Mouse (Mus musculus) stomach, embryonic 15.5 days (tissue): ENCODE results near the gene Lpcat1. TPM values are rescaled to one million over a fixed set of nuclear protein-coding genes. Genes with fewer than 3 reads are reported as not detected.

Experiments
- ATAC-seq: fragments of 200-750 bp; cut with Nextera tagmentation; 2 replicates; pipeline ENCODE4 v1.8.0; 2017; ENCODE audit warnings: low read depth, moderate number of reproducible peaks, moderate TSS enrichment; ENCODE audit not compliant: insufficient read depth, low FRiP score
- H3K27ac ChIP-seq: fragments of 300-500 bp; sonication (generic); 2 replicates; pipeline ENCODE4 v1.5.1; 2015; ENCODE audit warnings: mild to moderate bottlenecking, inconsistent platforms
- H3K27me3 ChIP-seq: fragments of 300-500 bp; sonication (generic); replicated peaks from 2 replicates; pipeline ENCODE4 v1.6.1; 2015; ENCODE audit warnings: inconsistent platforms
- H3K36me3 ChIP-seq: fragments of 300-500 bp; sonication (generic); 2 replicates; pipeline ENCODE4 v1.6.1; 2015; ENCODE audit warnings: inconsistent platforms
- H3K4me1 ChIP-seq: fragments of 300-500 bp; sonication (generic); 2 replicates; pipeline ENCODE4 v1.6.1; 2015; ENCODE audit warnings: inconsistent platforms
- H3K4me2 ChIP-seq: fragments of 300-500 bp; sonication (generic); 2 replicates; pipeline ENCODE4 v1.6.1; 2015; ENCODE audit warnings: mild to moderate bottlenecking, inconsistent platforms
- H3K4me3 ChIP-seq: fragments of 300-500 bp; sonication (generic); replicated peaks from 2 replicates; pipeline ENCODE4 v1.5.1; 2015; ENCODE audit warnings: inconsistent platforms
- H3K9ac ChIP-seq: fragments of 300-500 bp; sonication (generic); 2 replicates; pipeline ENCODE4 v1.6.1; 2015; ENCODE audit warnings: inconsistent platforms
- H3K9me3 ChIP-seq: fragments of 300-500 bp; sonication (generic); 2 replicates; pipeline ENCODE4 v1.6.1; 2016; ENCODE audit warnings: inconsistent platforms
- WGBS: fragments of 180-500 bp; shearing (Covaris S2); methylation state at CpG from one replicate; pipeline ENCODE4 v1.1.7; 2015; 5-methylcytosine and 5-hydroxymethylcytosine counted together
- polyA plus RNA-seq: library from polyadenylated mRNA; unstranded; fragments of >200 nt; fragmentation: Nextera tagmentation; extraction: Ambion mirVana; gene quantifications from 2 replicates; pipeline ENCODE4 v1.2.1, GENCODE M21; 2015

Gene Lpcat1
- polyA plus RNA-seq, 1 experiment from 2014 or later = 33.6 TPM

DNA sequence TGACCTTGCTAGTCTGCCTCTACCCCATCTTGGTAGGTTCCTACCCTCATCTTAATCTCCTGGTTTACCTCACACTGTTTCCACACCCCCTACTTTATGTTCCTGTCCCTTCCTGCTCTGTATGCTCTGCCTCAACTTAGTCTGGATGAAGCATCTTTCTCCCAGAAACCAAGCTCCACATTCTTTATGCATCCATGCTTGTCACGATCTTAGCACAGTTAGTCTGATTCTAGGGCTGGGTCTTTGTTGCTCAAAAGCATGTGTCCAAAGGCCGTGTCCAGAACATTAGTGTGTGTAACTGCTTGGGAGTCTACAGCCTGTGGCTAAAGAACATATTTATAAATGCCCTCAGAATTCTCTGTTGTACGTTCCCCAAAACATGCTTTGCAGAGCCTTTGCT is 1.8 kb downstream of the Lpcat1 start:
- H3K27me3 ChIP-seq = no peaks in the 10 kb centered on the region
- peak overlapping the region; percentile 86; the same call in 1 of the 2 replicates for H3K4me3 ChIP-seq
- WGBS = 59% methylated on average over 3 of the region's 3 CpGs
- no peak for ATAC-seq
- no peak overlapping the region for H3K27ac ChIP-seq
- H3K9ac ChIP-seq = no peak overlapping the region
- H3K4me1 ChIP-seq = peaks cover 21% of the 10 kb centered on the region; the same call in 1 of the 2 replicates
- no peaks in the 10 kb centered on the region for H3K36me3 ChIP-seq
- H3K9me3 ChIP-seq = no peaks in the 10 kb centered on the region
- H3K4me2 ChIP-seq = peak overlapping the region; percentile 77

DNA sequence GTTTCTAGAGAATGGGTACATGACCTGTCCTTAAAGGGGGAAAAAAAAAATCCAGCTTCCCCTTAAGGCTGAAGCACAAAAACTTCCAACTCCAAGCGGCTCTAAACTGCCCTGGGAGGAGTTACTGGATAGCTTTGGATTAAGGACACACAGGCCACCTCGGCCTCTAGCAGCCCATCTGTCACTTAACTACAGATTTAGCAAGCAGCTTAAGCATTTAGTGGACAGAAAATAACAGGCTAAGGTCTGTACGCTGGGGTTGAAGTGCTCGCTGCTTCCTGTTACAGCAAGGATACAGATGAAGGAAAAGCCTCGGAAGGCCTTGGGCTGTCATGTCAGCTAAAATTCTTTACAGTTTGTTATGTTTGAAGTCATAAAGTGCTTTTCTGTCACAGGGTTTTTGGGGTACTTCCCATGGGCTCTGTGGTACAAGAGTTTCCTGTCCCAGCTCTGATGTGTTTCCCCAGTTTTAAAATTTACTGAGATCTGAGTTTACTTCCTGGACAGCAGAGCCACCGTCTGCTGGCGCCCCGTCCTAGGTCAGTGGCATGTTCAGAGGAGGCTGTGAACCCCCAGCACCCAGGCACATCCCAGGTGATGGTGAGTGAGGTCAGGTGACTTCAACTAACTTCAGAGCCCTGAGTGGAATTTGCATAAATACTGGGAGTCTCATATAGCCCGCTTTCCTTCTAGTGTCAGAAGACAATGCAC is 2.4 kb downstream of the Lpcat1 start:
- Histone ChIP-seq H3K4me3 (no peak overlapping the region), H3K9me3 (no peaks in the 10 kb centered on the region), H3K36me3 (no peaks in the 10 kb centered on the region), H3K27ac (no peak overlapping the region), H3K4me1 (peaks cover 21% of the 10 kb centered on the region; the same call in 1 of the 2 replicates), H3K4me2 (peak overlapping the region; percentile 77; the same call in 1 of the 2 replicates), H3K27me3 (no peaks in the 10 kb centered on the region), H3K9ac (no peak overlapping the region)
- WGBS = 56% methylated on average over 9 of the region's 9 CpGs
- ATAC-seq = no peak

DNA sequence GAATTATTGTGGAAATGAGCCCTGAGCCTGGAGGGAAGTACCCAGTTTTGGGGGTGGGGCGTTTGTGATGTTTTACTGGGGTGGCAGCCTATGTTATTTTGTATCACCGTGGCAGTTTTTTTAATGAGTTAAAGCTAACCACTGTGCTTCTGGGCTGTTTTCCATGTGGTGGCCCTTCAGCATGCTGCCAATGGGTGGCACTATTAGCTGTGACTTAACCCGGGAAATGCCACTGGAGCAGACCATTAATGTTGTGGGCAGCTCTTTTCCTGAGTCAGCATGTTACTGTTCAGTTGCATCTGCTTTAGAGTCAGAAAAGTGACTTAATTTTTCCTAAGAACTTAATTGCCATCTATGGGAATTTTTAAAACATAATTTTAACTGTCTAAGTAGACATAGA is 5.5 kb downstream of the Lpcat1 start:
- Histone ChIP-seq H3K9me3 (no peaks in the 10 kb centered on the region), H3K4me1 (peaks cover 24% of the 10 kb centered on the region; the same call in 1 of the 2 replicates), H3K27me3 (no peaks in the 10 kb centered on the region), H3K4me2 (no peak overlapping the region), H3K9ac (no peak overlapping the region), H3K36me3 (no peaks in the 10 kb centered on the region), H3K27ac (no peak overlapping the region), H3K4me3 (no peak overlapping the region)
- ATAC-seq = no peak
- WGBS = 72% methylated on average over 3 of the region's 3 CpGs

DNA sequence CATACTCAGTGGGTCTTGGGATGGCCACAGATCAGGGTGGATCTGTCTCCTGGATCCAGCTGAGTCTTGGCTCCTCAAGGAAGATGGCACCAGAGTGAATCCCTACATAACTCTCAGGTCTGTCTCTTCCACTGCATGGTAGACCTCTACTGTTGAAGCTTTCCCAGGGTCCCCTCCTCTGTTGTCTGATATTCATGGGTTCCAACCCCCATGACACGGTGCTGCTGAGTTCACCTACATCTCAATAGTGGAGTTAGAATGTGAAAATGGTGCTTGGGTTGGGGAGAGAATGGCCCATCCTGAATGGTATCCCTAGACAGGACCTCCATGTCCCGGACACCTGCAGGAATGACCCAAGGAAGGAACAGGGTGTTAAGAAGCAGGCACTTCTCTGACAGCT is 6.7 kb downstream of the Lpcat1 start:
- H3K27ac ChIP-seq = no peak overlapping the region
- no peaks in the 10 kb centered on the region for H3K27me3 ChIP-seq
- H3K36me3 ChIP-seq = no peaks in the 10 kb centered on the region
- H3K9ac ChIP-seq = no peak overlapping the region
- no peaks in the 10 kb centered on the region for H3K9me3 ChIP-seq
- WGBS = 97% methylated on average over 2 of the region's 2 CpGs
- ATAC-seq = no peak
- H3K4me2 ChIP-seq = no peak overlapping the region
- H3K4me1 ChIP-seq = peaks cover 14% of the 10 kb centered on the region; the same call in 1 of the 2 replicates
- no peak overlapping the region for H3K4me3 ChIP-seq

DNA sequence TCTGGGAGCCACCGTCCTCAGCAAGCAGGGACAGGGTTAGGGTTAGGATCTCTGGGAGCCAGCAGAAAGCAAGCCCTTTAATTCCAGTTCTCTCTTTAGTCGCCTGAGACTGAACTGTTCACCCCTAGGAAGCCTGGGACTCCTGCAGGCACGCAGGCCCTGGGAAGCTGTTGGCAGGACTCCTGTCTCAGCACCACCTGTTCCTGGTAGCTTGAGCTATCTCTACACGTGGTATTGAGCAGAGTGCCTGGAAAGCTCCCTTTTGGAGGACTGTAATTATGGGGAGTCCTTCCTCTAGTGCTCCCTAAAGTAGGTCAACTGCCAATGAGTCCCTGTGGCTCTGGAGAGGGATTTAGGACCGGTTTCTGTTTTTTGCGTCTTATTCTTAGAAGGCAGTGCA is 7.2 kb downstream of the Lpcat1 start:
- no peaks in the 10 kb centered on the region for H3K36me3 ChIP-seq
- H3K9ac ChIP-seq = no peak overlapping the region
- peaks cover 13% of the 10 kb centered on the region; the same call in 1 of the 2 replicates for H3K4me1 ChIP-seq
- H3K4me3 ChIP-seq = no peak overlapping the region
- 78% methylated on average over 6 of the region's 6 CpGs for WGBS
- H3K4me2 ChIP-seq = no peak overlapping the region
- no peaks in the 10 kb centered on the region for H3K9me3 ChIP-seq
- H3K27me3 ChIP-seq = no peaks in the 10 kb centered on the region
- ATAC-seq = no peak
- no peak overlapping the region for H3K27ac ChIP-seq

DNA sequence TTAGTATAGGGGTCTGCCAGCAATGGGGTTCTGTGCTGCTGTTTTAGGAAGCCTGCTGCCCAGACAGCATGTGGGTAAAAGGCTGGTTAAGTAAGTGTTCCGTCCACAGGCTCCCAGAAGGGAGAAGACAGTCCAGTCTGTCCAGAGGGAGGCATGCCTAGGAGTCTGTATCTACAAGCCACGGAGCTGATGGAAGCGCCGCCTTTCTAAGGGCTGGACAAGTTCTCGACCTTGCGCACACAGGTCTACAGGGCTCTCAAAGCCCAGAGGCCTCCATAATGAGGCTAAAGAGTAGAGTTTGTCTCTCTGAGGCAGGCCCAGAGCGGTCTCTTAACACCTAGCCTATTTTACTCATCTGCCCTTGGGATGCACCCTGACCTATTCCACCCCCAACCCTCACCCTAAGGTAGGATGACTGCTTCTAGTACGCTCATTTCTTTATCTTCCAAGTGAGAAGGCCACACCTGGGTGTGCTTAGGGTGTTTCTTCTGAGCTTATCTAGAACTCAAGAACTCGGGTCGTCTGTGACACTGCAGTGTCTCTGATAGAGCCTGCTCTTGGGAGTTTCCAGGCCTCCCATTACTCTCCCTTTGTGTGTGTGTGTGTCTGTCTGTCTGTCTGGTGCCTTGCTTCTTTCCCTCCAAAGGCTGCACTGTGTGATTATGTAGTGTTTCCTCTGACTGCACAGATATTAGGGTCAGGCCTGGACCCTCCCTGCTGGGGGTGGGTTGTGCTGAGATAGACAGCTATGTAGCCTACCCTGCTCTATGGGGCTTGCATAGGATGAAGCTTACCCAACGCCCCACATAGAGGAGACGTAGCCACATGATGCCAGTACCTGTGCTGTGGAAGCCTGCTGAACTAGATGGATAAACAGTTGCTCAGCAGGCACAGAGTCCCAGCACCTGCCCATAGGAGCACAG is 8.3 kb downstream of the Lpcat1 start:
- Histone ChIP-seq H3K27ac (no peak overlapping the region), H3K27me3 (no peaks in the 10 kb centered on the region), H3K9me3 (no peaks in the 10 kb centered on the region), H3K4me2 (no peak overlapping the region), H3K36me3 (no peaks in the 10 kb centered on the region), H3K9ac (no peak overlapping the region), H3K4me3 (no peak overlapping the region), H3K4me1 (peaks cover 5% of the 10 kb centered on the region; the same call in 1 of the 2 replicates)
- WGBS = 73% methylated on average over 12 of the region's 12 CpGs
- ATAC-seq = peak; percentile 95

DNA sequence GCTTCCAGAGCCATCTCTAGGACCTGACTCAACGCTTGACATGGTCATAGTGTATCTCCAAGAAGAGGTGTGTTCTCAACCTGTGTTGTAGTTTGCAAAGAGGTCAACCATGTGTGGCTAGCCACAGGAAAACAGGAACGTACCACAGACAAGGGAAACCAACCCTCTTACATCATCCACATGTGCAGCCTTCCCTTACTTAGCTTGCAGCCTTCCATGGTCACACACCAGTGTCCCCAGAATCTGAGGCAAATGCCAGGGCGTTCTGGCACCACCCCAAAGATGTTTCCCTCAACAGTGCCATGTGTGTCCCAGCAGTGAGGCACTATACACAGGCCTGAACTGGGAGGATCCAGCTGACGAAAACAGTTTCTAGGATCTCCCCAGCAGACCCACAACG is 9.3 kb downstream of the Lpcat1 start:
- no peak for ATAC-seq
- WGBS = 83% methylated on average over 5 of the region's 5 CpGs
- Histone ChIP-seq H3K27ac (no peak overlapping the region), H3K27me3 (no peaks in the 10 kb centered on the region), H3K4me2 (no peak overlapping the region), H3K9ac (no peak overlapping the region), H3K4me1 (peaks cover 5% of the 10 kb centered on the region; the same call in 1 of the 2 replicates), H3K4me3 (no peak overlapping the region), H3K36me3 (no peaks in the 10 kb centered on the region), H3K9me3 (no peaks in the 10 kb centered on the region)

DNA sequence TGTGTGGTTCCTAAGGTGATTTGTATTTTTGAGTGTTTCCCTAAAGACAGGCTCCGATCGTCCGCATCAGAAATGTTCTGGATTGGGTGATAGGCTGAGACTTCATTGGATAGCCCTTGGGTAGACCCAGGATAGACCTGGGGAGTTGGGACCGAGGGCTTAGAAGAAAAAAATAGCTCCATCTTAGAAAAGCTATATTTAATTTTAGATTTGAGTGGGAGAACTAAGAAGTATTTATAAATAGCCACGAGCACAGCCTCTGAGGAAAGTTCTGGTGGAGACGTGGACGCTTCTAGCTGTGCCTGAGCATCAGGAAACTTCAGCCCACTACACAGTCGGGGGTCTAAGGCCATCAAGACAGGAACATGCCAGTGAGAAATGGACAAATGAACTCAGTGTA is 9.8 kb downstream of the Lpcat1 start:
- peaks cover 5% of the 10 kb centered on the region; the same call in 1 of the 2 replicates for H3K4me1 ChIP-seq
- H3K27ac ChIP-seq = no peak overlapping the region
- H3K4me2 ChIP-seq = no peak overlapping the region
- H3K4me3 ChIP-seq = no peak overlapping the region
- WGBS = 79% methylated on average over 8 of the region's 8 CpGs
- no peaks in the 10 kb centered on the region for H3K27me3 ChIP-seq
- no peaks in the 10 kb centered on the region for H3K36me3 ChIP-seq
- ATAC-seq = no peak
- H3K9ac ChIP-seq = no peak overlapping the region
- no peaks in the 10 kb centered on the region for H3K9me3 ChIP-seq

DNA sequence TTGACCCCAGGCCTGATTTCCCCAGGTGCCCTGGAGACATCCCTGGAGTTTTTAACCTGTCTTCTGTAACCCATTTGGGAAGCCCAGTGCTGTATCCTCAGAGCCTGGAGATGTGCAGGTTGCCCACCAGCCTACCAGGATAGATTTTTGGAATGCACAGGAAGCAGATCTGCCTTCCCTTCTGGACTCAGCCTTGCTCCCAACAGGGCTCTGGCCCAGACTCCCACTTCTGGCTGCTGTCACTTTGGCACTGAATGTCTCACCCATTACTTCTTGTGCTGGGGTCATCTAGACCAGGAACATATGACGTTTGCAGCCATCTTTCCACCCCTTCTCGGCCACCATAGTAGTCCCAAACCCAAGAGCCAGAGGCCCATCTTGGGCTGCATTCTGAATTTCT is 10.8 kb downstream of the Lpcat1 start:
- no peaks in the 10 kb centered on the region for H3K27me3 ChIP-seq
- WGBS = 78% methylated on average over 2 of the region's 2 CpGs
- ATAC-seq = no peak

DNA sequence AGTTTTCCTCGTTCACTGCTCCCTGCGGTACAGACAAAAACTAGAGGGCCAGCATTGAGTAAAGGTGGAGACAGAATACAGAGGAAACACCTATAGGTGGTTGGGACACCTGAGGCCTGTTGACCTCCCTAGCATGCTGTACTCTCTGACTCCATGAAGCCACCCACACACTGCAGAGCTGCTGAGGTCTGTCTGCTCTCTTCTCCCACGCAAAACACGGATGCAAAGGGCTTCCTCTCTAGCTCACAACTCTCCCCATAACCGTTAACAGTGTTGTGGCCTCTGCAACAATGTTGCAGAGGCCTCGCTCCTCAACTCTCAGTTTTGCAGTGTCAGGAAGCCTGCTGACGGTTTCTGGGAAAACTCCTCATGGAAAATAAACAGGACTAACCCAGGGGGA is 15.5 kb downstream of the Lpcat1 start:
- Histone ChIP-seq H3K27ac (no peak overlapping the region), H3K9ac (no peak overlapping the region), H3K4me2 (no peak overlapping the region), H3K27me3 (no peaks in the 10 kb centered on the region), H3K4me3 (no peak overlapping the region), H3K36me3 (peaks cover 16% of the 10 kb centered on the region), H3K9me3 (no peaks in the 10 kb centered on the region), H3K4me1 (0 out of 2 replicates have a peak, but pooled peaks cover 4% of the 10 kb centered on the region)
- no peak for ATAC-seq
- WGBS = 75% methylated on average over 7 of the region's 7 CpGs

More for the DNA sequence above, 10.8 kb downstream of the Lpcat1 start:
- no peaks in the 10 kb centered on the region for H3K36me3 ChIP-seq
- no peak overlapping the region for H3K4me2 ChIP-seq
- H3K9me3 ChIP-seq = no peaks in the 10 kb centered on the region
- peaks cover 3% of the 10 kb centered on the region; the same call in 1 of the 2 replicates for H3K4me1 ChIP-seq
- H3K9ac ChIP-seq = no peak overlapping the region
- H3K27ac ChIP-seq = no peak overlapping the region
- no peak overlapping the region for H3K4me3 ChIP-seq

DNA sequence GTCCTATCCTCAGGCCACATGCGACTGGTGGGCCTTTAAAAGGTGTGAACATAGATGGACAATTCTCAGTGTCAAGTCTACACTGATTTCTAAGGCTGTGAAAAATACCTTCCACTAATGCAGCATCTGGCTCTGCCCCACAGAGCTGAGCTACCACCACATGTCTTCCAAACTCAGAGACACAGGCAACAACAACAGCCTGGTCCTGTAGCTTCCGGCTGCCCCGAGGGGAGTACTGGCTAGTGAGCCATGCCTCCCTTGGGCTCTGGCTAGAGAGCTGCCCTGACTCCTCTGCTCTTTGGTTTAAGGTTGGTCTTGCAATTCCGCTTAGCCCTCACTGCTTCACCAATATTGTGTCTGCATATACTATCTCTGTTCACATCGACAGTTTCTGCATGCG is 16.3 kb downstream of the Lpcat1 start:
- no peak for ATAC-seq
- 91% methylated on average over 6 of the region's 6 CpGs for WGBS

DNA sequence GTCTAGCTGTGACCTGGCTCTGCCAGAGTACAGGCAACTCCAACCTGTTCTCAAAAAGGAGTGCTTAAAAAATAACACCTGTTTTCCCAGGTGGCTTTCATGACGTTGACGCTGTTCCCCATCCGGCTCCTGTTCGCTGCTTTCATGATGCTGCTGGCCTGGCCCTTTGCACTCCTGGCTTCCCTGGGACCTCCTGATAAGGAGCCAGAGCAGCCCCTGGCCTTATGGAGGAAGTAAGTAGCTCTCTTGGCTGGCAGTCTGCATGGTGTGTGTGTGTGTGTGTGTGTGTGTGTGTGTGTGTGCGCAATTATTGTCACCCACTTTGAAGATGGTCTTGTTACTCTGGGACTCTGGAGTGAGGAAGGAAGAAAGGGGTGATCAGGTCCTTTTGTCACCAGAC is 17.2 kb downstream of the Lpcat1 start:
- Histone ChIP-seq H3K9ac (no peak overlapping the region), H3K4me2 (no peak overlapping the region), H3K27ac (no peak overlapping the region), H3K4me3 (no peak overlapping the region), H3K4me1 (0 out of 2 replicates have a peak, but pooled peaks cover 4% of the 10 kb centered on the region), H3K9me3 (no peaks in the 10 kb centered on the region), H3K36me3 (peaks cover 24% of the 10 kb centered on the region), H3K27me3 (no peaks in the 10 kb centered on the region)
- no peak for ATAC-seq
- WGBS = 65% methylated on average over 5 of the region's 5 CpGs

More for the DNA sequence above, 16.3 kb downstream of the Lpcat1 start:
- no peak overlapping the region for H3K4me3 ChIP-seq
- 0 out of 2 replicates have a peak, but pooled peaks cover 4% of the 10 kb centered on the region for H3K4me1 ChIP-seq
- H3K9ac ChIP-seq = no peak overlapping the region
- H3K4me2 ChIP-seq = no peak overlapping the region
- H3K27me3 ChIP-seq = no peaks in the 10 kb centered on the region
- H3K9me3 ChIP-seq = no peaks in the 10 kb centered on the region
- no peak overlapping the region for H3K27ac ChIP-seq
- peaks cover 16% of the 10 kb centered on the region for H3K36me3 ChIP-seq
